Mouse (Mus musculus) urinary bladder, postnatal 0 days (tissue): ENCODE measurements around the gene Prl4a1. TPM values are rescaled to one million over a fixed set of nuclear protein-coding genes. Genes with fewer than 3 reads are reported as not detected.

Source experiments
- polyA plus RNA-seq: library from polyadenylated mRNA; unstranded; fragments of >200 nt; fragmentation: Nextera tagmentation; extraction: Ambion mirVana; gene quantifications from 2 replicates; pipeline ENCODE4 v1.2.1, GENCODE M21; 2015

Gene Prl4a1
- not detected in 2 replicates for polyA plus RNA-seq

GRCm38 (mm10) chr13:28015912-28016311 lies at the start of gene Prl4a1:
Prl4a1 (plus strand) TSS chr13:28016212.

Other genes starting within 250 kb of the Prl4a1 start
- not detected in 2 replicates for gene Prl7c1, start 235.4 kb upstream of the Prl4a1 start, polyA plus RNA-seq
- gene Prl2a1, start 214.6 kb upstream of the Prl4a1 start, polyA plus RNA-seq = not detected in 2 replicates
- gene Prl2c1, start 166.9 kb upstream of the Prl4a1 start, polyA plus RNA-seq = not detected in 2 replicates
- gene Prl5a1, start 126.3 kb downstream of the Prl4a1 start, polyA plus RNA-seq = not detected in 2 replicates
- gene Gm11361, start 241.3 kb downstream of the Prl4a1 start, polyA plus RNA-seq = 7.9 and 8.7 TPM in 2 replicates